Mouse (Mus musculus) kidney, adult 2 months (tissue): Measurements from ENCODE around the gene Gm10309. TPM values are rescaled to one million over a fixed set of nuclear protein-coding genes. Genes with fewer than 3 reads are reported as not detected.
"Not testable (repeated sequence)": the region's sequence is repeated elsewhere in the genome, so short reads cannot be mapped to it uniquely, and the experiment has no call there.

ENCODE experiments used
- DNase-seq: peaks from one replicate; pipeline ENCODE4 v3.0.0; 2021
- H3K27ac ChIP-seq: fragments of 200-500 bp; 2 replicates; pipeline ENCODE4 v1.5.1; 2012; ENCODE audit warnings: low read depth, low read length, control low read depth, inconsistent platforms; ENCODE audit not compliant: insufficient read depth
- H3K27me3 ChIP-seq: fragments of 200-500 bp; replicated peaks from 2 replicates; pipeline ENCODE4 v1.6.1; 2012; ENCODE audit warnings: mild to moderate bottlenecking, moderate library complexity, low read length, inconsistent platforms; ENCODE audit not compliant: control insufficient read depth, insufficient read depth
- H3K36me3 ChIP-seq: fragments of 200-500 bp; 2 replicates; pipeline ENCODE4 v1.6.1; 2012; ENCODE audit warnings: mild to moderate bottlenecking, moderate library complexity, low read length, inconsistent platforms; ENCODE audit not compliant: control insufficient read depth, insufficient read depth
- H3K4me1 ChIP-seq: fragments of 200-500 bp; 2 replicates; pipeline ENCODE4 v1.6.1; 2011; ENCODE audit warnings: low read length; ENCODE audit not compliant: control insufficient read depth, insufficient read depth
- H3K4me3 ChIP-seq: fragments of 200-500 bp; 2 replicates; pipeline ENCODE4 v1.5.1; 2011; ENCODE audit warnings: mild to moderate bottlenecking, low read depth, low read length, control low read depth; ENCODE audit not compliant: insufficient read depth
- CTCF ChIP-seq: fragments of 200-500 bp; conservative IDR thresholded peaks from 2 replicates; pipeline ENCODE4 v1.5.1; 2011; ENCODE audit warnings: low read depth, mild to moderate bottlenecking, control low read depth, low read length, moderate library complexity, mixed read lengths; ENCODE audit not compliant: insufficient read depth, insufficient read length
- POLR2A ChIP-seq: fragments of 200-500 bp; IDR thresholded peaks from one replicate; pipeline ENCODE4 v1.6.1; 2011; ENCODE audit warnings: low read depth, low read length, control low read depth
- WGBS: fragments of 180-500 bp; shearing (Covaris S2); methylation state at CpG from one replicate; pipeline ENCODE4 v1.1.7; 2018; 5-methylcytosine and 5-hydroxymethylcytosine counted together
- polyA plus RNA-seq: library from polyadenylated mRNA; depleted of rRNA; stranded (reverse); fragments of >200 nt; gene quantifications from 2 replicates; pipeline ENCODE4 v1.2.3, GENCODE M21; 2012

Gene Gm10309
- polyA plus RNA-seq, 1 experiment: 0.13 TPM

- H3K36me3 ChIP-seq: no peaks in the 10 kb centered on the region
- 57% methylated on average over 10 of the region's 10 CpGs for whole genome bisulfite sequencing
Measured at GRCm38 (mm10) chr17:86479406-86479805, 25.6 kb downstream of the Gm10309 start.

GRCm38 (mm10) chr17:86477401-86477800 is 27.6 kb downstream of the Gm10309 start:
- not testable (repeated sequence) for H3K4me1 ChIP-seq, H3K27ac ChIP-seq, H3K4me3 ChIP-seq, H3K27me3 ChIP-seq, H3K36me3 ChIP-seq, DNase-seq

More at GRCm38 (mm10) chr17:86479406-86479805, 25.6 kb downstream of the Gm10309 start:
- H3K4me3 ChIP-seq: no peak overlapping the region
- H3K27ac ChIP-seq: no peak overlapping the region
- no peaks in the 10 kb centered on the region for H3K27me3 ChIP-seq
- TF ChIP-seq POLR2A (no peak), CTCF (no peak)
- no peaks in the 10 kb centered on the region for H3K4me1 ChIP-seq
- no peak for DNase-seq

GRCm38 (mm10) chr17:86476674-86477073 is 28.4 kb downstream of the Gm10309 start:
- no peaks in the 10 kb centered on the region for H3K36me3 ChIP-seq
- H3K4me1 ChIP-seq: no peaks in the 10 kb centered on the region
- WGBS: 74% methylated on average over 10 of the region's 10 CpGs
- H3K4me3 ChIP-seq: no peak overlapping the region
- H3K27ac ChIP-seq: no peak overlapping the region
- H3K27me3 ChIP-seq: no peaks in the 10 kb centered on the region
- TF ChIP-seq CTCF (no peak), POLR2A (no peak)
- no peak for DNase-seq

GRCm38 (mm10) chr17:86471684-86472083 is 33.3 kb downstream of the Gm10309 start:
- H3K36me3 ChIP-seq: no peaks in the 10 kb centered on the region
- TF ChIP-seq POLR2A: no peak
- TF ChIP-seq CTCF: peak; percentile 88
- no peak overlapping the region for H3K27ac ChIP-seq
- peak; percentile 80 for DNase-seq
- H3K4me1 ChIP-seq: peaks cover 5% of the 10 kb centered on the region; the same call in 1 of the 2 replicates
- 50% methylated on average over 5 of the region's 5 CpGs for WGBS
- H3K4me3 ChIP-seq: no peak overlapping the region
- H3K27me3 ChIP-seq: no peaks in the 10 kb centered on the region

- H3K4me1 ChIP-seq: peaks cover 13% of the 10 kb centered on the region
- no peak overlapping the region; the same call in 1 of the 2 replicates for H3K27ac ChIP-seq
- no peak for DNase-seq
- 86% methylated on average over 5 of the region's 5 CpGs for WGBS
- TF ChIP-seq CTCF (no peak), POLR2A (no peak)
- H3K36me3 ChIP-seq: no peaks in the 10 kb centered on the region
- no peaks in the 10 kb centered on the region for H3K27me3 ChIP-seq
- H3K4me3 ChIP-seq: no peak overlapping the region
Measured at GRCm38 (mm10) chr17:86470160-86470559, 34.9 kb downstream of the Gm10309 start.

- Histone ChIP-seq H3K4me3 (no peak overlapping the region), H3K36me3 (no peaks in the 10 kb centered on the region), H3K27me3 (no peaks in the 10 kb centered on the region), H3K27ac (no peak overlapping the region), H3K4me1 (peaks cover 25% of the 10 kb centered on the region)
- DNase-seq: no peak
- 87% methylated on average over 5 of the region's 5 CpGs for WGBS
- no peak for TF ChIP-seq POLR2A
- no peak for TF ChIP-seq CTCF
Measured at GRCm38 (mm10) chr17:86467967-86468366, 37.1 kb downstream of the Gm10309 start.

- no peak for TF ChIP-seq POLR2A
- TF ChIP-seq CTCF: no peak
- H3K27me3 ChIP-seq: no peaks in the 10 kb centered on the region
- H3K36me3 ChIP-seq: no peaks in the 10 kb centered on the region
- H3K4me3 ChIP-seq: no peak overlapping the region
- DNase-seq: no peak
- H3K27ac ChIP-seq: no peak overlapping the region
- WGBS: 49% methylated on average over 10 of the region's 10 CpGs
- peaks cover 25% of the 10 kb centered on the region for H3K4me1 ChIP-seq
Measured at GRCm38 (mm10) chr17:86467291-86467898, 37.6 kb downstream of the Gm10309 start.
